Mouse (Mus musculus) ZHBTc4 (cell line): ENCODE measurements around the gene Celsr3.

Source experiments
- DNase-seq: peaks from one replicate; pipeline ENCODE4 v3.0.0-alpha.2; 2011; ENCODE audit warnings: low read depth, low spot score

Celsr3 gene

GRCm38 (mm10) chr9:108806831-108807230 is 19.3 kb upstream of the Celsr3 start:
- DNase-seq = no peak

- no peak for DNase-seq
Measured at GRCm38 (mm10) chr9:108807674-108808073, 18.4 kb upstream of the Celsr3 start.

- peak; percentile 96 for DNase-seq
Measured at GRCm38 (mm10) chr9:108808163-108808665, 17.9 kb upstream of the Celsr3 start, which contains the start of gene Nckipsd. Gene Nckipsd, plus strand, starts transcription at chr9:108808368.

- no peak for DNase-seq
Measured at GRCm38 (mm10) chr9:108809188-108809587, 16.9 kb upstream of the Celsr3 start.

GRCm38 (mm10) chr9:108809723-108810122 is 16.4 kb upstream of the Celsr3 start:
- no peak for DNase-seq

GRCm38 (mm10) chr9:108810516-108810915 is 15.6 kb upstream of the Celsr3 start:
- DNase-seq = no peak

- DNase-seq = no peak
Measured at GRCm38 (mm10) chr9:108815557-108815956, 10.6 kb upstream of the Celsr3 start.

GRCm38 (mm10) chr9:108819495-108819894 is 6.6 kb upstream of the Celsr3 start:
- DNase-seq = peak; percentile 81

- no peak for DNase-seq
Measured at GRCm38 (mm10) chr9:108820077-108820476, 6.0 kb upstream of the Celsr3 start.

- DNase-seq = peak; percentile 72
Measured at GRCm38 (mm10) chr9:108824144-108824685, 1.9 kb upstream of the Celsr3 start.

GRCm38 (mm10) chr9:108824755-108825413 is 1.2 kb upstream of the Celsr3 start:
- DNase-seq = peak; percentile 97

GRCm38 (mm10) chr9:108826700-108827340 is 700 bp downstream of the Celsr3 start:
- DNase-seq = peak; percentile 87

- DNase-seq = peak; percentile 51
Measured at GRCm38 (mm10) chr9:108827454-108827853, 1.3 kb downstream of the Celsr3 start.

- DNase-seq = no peak
Measured at GRCm38 (mm10) chr9:108827906-108828305, 1.8 kb downstream of the Celsr3 start.

GRCm38 (mm10) chr9:108831637-108832036 is 5.5 kb downstream of the Celsr3 start:
- DNase-seq = no peak

- peak; percentile 98 for DNase-seq
Measured at GRCm38 (mm10) chr9:108832390-108833108, 6.4 kb downstream of the Celsr3 start.

GRCm38 (mm10) chr9:108842989-108843388 is 16.9 kb downstream of the Celsr3 start:
- DNase-seq = peak; percentile 73

- DNase-seq = no peak
Measured at GRCm38 (mm10) chr9:108845390-108845789, 19.3 kb downstream of the Celsr3 start.

GRCm38 (mm10) chr9:108847374-108847773 is 21.3 kb downstream of the Celsr3 start:
- DNase-seq = peak; percentile 59

GRCm38 (mm10) chr9:108848419-108848818 is 22.3 kb downstream of the Celsr3 start:
- peak; percentile 72 for DNase-seq

GRCm38 (mm10) chr9:108852976-108853375 is 26.9 kb downstream of the Celsr3 start, which contains the start of gene Slc26a6:
Gene Slc26a6, plus strand, starts transcription at chr9:108853283.
- no peak for DNase-seq
